Mouse (Mus musculus) kidney, adult 2 months (tissue): ENCODE measurements around the gene Mbd6. TPM values are rescaled to one million over a fixed set of nuclear protein-coding genes. Genes with fewer than 3 reads are reported as not detected.
A peak's percentile ranks its signal among the peaks of the same experiment; 100 is the strongest.

Experiments
- DNase-seq: peaks from one replicate; pipeline ENCODE4 v3.0.0; 2021
- H3K27ac ChIP-seq: fragments of 200-500 bp; 2 replicates; pipeline ENCODE4 v1.5.1; 2012; ENCODE audit warnings: low read depth, low read length, control low read depth, inconsistent platforms; ENCODE audit not compliant: insufficient read depth
- H3K27me3 ChIP-seq: fragments of 200-500 bp; replicated peaks from 2 replicates; pipeline ENCODE4 v1.6.1; 2012; ENCODE audit warnings: mild to moderate bottlenecking, moderate library complexity, low read length, inconsistent platforms; ENCODE audit not compliant: control insufficient read depth, insufficient read depth
- H3K36me3 ChIP-seq: fragments of 200-500 bp; 2 replicates; pipeline ENCODE4 v1.6.1; 2012; ENCODE audit warnings: mild to moderate bottlenecking, moderate library complexity, low read length, inconsistent platforms; ENCODE audit not compliant: control insufficient read depth, insufficient read depth
- H3K4me1 ChIP-seq: fragments of 200-500 bp; 2 replicates; pipeline ENCODE4 v1.6.1; 2011; ENCODE audit warnings: low read length; ENCODE audit not compliant: control insufficient read depth, insufficient read depth
- H3K4me3 ChIP-seq: fragments of 200-500 bp; 2 replicates; pipeline ENCODE4 v1.5.1; 2011; ENCODE audit warnings: mild to moderate bottlenecking, low read depth, low read length, control low read depth; ENCODE audit not compliant: insufficient read depth
- CTCF ChIP-seq: fragments of 200-500 bp; conservative IDR thresholded peaks from 2 replicates; pipeline ENCODE4 v1.5.1; 2011; ENCODE audit warnings: low read depth, mild to moderate bottlenecking, control low read depth, low read length, moderate library complexity, mixed read lengths; ENCODE audit not compliant: insufficient read depth, insufficient read length
- POLR2A ChIP-seq: fragments of 200-500 bp; IDR thresholded peaks from one replicate; pipeline ENCODE4 v1.6.1; 2011; ENCODE audit warnings: low read depth, low read length, control low read depth
- WGBS: fragments of 180-500 bp; shearing (Covaris S2); methylation state at CpG from one replicate; pipeline ENCODE4 v1.1.7; 2018; 5-methylcytosine and 5-hydroxymethylcytosine counted together
- polyA plus RNA-seq: library from polyadenylated mRNA; depleted of rRNA; stranded (reverse); fragments of >200 nt; gene quantifications from 2 replicates; pipeline ENCODE4 v1.2.3, GENCODE M21; 2012

The Mbd6 gene
- polyA plus RNA-seq, 1 experiment = 26.8 TPM

- Histone ChIP-seq H3K4me3 (no peak overlapping the region), H3K4me1 (no peaks in the 10 kb centered on the region), H3K27me3 (peaks cover 2% of the 10 kb centered on the region; the same call in 1 of the 2 replicates), H3K36me3 (no peaks in the 10 kb centered on the region), H3K27ac (no peak overlapping the region)
- TF ChIP-seq CTCF = no peak
- TF ChIP-seq POLR2A = no peak
- 47% methylated on average over 18 of the region's 18 CpGs for WGBS
- no peak for DNase-seq
Measured at GRCm38 (mm10) chr10:127327461-127328145, 38.8 kb upstream of the Mbd6 start.

DNA sequence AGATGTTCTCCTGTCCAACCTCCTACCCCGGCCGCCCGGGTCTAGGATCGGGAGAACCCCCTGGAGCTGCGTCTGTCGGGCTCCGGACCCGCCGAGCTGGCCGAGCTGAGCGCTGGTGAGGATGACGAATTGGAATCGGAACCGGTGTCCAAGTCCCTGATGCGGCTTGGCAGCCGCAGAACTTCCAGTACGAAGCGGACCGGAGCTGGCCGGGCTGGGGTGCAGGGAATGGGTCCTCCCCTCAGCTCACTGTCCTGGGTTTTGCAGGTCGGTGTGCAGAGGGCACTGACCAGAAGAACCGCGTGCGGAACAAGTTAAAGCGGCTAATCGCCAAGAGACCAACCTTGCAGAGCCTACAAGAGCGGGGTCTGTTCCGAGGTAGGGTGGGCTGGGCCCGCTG, 38.0 kb upstream of the Mbd6 start:
- Histone ChIP-seq H3K4me1 (no peaks in the 10 kb centered on the region), H3K4me3 (peak overlapping the region; percentile 41), H3K27me3 (peaks cover 2% of the 10 kb centered on the region; the same call in 1 of the 2 replicates), H3K36me3 (no peaks in the 10 kb centered on the region), H3K27ac (no peak overlapping the region)
- TF ChIP-seq POLR2A (no peak), CTCF (no peak)
- peak; percentile 35 for DNase-seq
- 17% methylated on average over 29 of the region's 29 CpGs for WGBS

DNA sequence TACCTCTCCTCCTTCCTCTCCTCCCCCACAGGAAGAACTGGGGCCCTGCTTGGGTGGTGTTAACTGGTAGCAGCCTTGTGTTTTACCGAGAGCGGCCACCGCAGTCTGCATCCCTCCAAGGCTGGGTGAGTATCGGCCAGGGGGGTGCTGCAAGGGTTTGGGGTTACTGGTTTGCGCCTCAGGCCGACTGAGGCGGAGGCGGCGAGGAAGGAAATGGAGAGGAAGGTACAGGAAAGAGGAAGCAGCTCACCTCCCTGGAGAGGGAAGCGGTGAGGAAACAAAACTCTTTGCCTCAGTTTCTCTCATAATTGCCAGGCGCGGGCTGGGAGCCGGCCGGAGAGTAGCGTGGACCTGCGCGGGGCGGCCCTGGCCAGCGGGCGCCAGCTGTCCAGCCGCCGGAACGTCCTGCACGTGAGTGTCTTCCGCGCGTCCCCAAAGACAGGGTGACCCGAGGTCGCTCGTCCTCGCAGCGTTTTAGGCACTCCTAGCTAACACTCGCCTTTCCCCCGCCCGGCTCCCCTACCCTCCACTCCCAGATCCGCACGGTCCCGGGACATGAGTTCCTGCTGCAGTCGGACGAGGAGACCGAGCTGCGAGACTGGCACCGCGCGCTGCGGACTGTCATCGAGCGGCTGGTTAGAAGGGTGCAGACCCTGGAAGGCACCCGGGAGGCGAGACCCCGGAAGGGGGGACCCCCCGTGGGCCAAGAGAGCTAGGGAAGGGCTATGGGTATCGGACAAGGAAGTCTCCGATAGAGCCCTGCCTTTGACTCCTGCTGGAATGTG, 37.4 kb upstream of the Mbd6 start:
- Histone ChIP-seq H3K27me3 (peaks cover 2% of the 10 kb centered on the region; the same call in 1 of the 2 replicates), H3K36me3 (no peaks in the 10 kb centered on the region), H3K27ac (no peak overlapping the region), H3K4me3 (peak overlapping the region; percentile 41), H3K4me1 (no peaks in the 10 kb centered on the region)
- DNase-seq = peak; percentile 34
- 6% methylated on average over 54 of the region's 54 CpGs for WGBS
- no peak for TF ChIP-seq POLR2A

DNA sequence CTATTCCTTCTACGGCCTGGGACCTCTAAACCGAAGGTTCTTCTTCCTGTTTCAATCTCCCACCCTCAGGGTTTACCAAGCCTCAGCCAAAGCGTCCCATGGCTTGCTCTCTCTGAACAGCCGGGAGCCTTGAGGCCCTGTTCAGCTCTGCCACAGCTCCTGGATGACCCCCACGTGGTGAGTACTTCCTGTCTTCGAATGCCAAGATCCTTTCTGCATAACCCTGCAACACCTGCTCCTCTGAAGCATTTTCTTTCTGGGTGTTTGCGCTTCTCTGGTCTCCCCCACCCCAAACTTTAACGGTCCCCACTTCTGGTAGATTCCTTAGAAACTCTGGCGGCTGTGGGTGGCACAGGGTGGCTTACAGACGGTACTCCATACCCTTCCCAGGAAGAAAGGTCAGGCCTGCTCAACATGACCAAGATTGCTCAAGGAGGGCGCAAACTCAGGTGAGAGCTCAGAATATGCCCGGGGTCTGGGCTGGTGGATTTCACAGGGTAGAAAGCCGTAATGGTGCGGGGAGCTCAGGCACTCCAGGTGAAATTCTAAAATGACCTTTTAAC, 36.7 kb upstream of the Mbd6 start:
- TF ChIP-seq POLR2A (no peak), CTCF (no peak)
- no peaks in the 10 kb centered on the region for H3K36me3 ChIP-seq
- H3K4me1 ChIP-seq = no peaks in the 10 kb centered on the region
- WGBS = 52% methylated on average over 14 of the region's 14 CpGs
- H3K4me3 ChIP-seq = no peak overlapping the region
- no peak for DNase-seq
- H3K27me3 ChIP-seq = peaks cover 2% of the 10 kb centered on the region; the same call in 1 of the 2 replicates
- H3K27ac ChIP-seq = no peak overlapping the region

GRCm38 (mm10) chr10:127324495-127324894, 35.7 kb upstream of the Mbd6 start:
- DNase-seq = peak; percentile 64
- no peak overlapping the region for H3K27ac ChIP-seq
- TF ChIP-seq CTCF (peak; percentile 65), POLR2A (no peak)
- no peaks in the 10 kb centered on the region for H3K4me1 ChIP-seq
- 13% methylated on average over 7 of the region's 7 CpGs for WGBS
- H3K4me3 ChIP-seq = no peak overlapping the region
- H3K27me3 ChIP-seq = peaks cover 2% of the 10 kb centered on the region; the same call in 1 of the 2 replicates
- H3K36me3 ChIP-seq = no peaks in the 10 kb centered on the region

GRCm38 (mm10) chr10:127323131-127323855, 34.5 kb upstream of the Mbd6 start:
- peaks cover 2% of the 10 kb centered on the region; the same call in 1 of the 2 replicates for H3K27me3 ChIP-seq
- no peak overlapping the region for H3K4me3 ChIP-seq
- DNase-seq = peak; percentile 13
- no peak for TF ChIP-seq CTCF
- no peak for TF ChIP-seq POLR2A
- 65% methylated on average over 17 of the region's 17 CpGs for WGBS
- no peak overlapping the region; the same call in 1 of the 2 replicates for H3K27ac ChIP-seq
- no peaks in the 10 kb centered on the region for H3K4me1 ChIP-seq
- H3K36me3 ChIP-seq = no peaks in the 10 kb centered on the region
